Mouse (Mus musculus) left cerebral cortex, adult 18-20 months (tissue): ENCODE results near the gene Mfge8. TPM values are rescaled to one million over a fixed set of nuclear protein-coding genes. Genes with fewer than 3 reads are reported as not detected.
A peak's percentile ranks its signal among the peaks of the same experiment; 100 is the strongest.

Source experiments
- DNase-seq, 2 experiments: peaks; one replicate each; pipeline ENCODE4 v3.0.0; 2021 to 2022; ENCODE audit warnings: low spot score in 2 of 2, mixed read lengths in 1 of 2
- long read RNA-seq, 2 experiments: library from polyadenylated mRNA; stranded (forward); transcript quantifications; one replicate each; pipeline ENCODE4 v2.0.0; 2021
- total RNA-seq, 2 experiments: library from RNA; stranded (reverse); gene quantifications; 2 replicates each; pipeline ENCODE4 v1.2.3; 2021

The Mfge8 gene
- total RNA-seq, result 100 to 1,000 TPM; 184 to 202 TPM
- long read RNA-seq, experiment 1, transcript Mfge8-201 (10 exons, 2,125 nt), result minor isoform, 10 of 328 reads
- long read RNA-seq, experiment 1, transcript Mfge8-202 (9 exons, 2,008 nt), result major isoform, 293 of 328 reads
- long read RNA-seq, experiment 1, transcript Mfge8-209 (6 exons, 2,330 nt), result minor isoform, 6 of 328 reads
- long read RNA-seq, experiment 1, partial matches to known transcripts, result 11 of 328 reads
- long read RNA-seq, experiment 1, other reads (novel, unspliced or antisense), result 8 of 328 reads
- long read RNA-seq, experiment 2, transcript Mfge8-202 (9 exons, 2,008 nt), result major isoform, 196 of 226 reads
- long read RNA-seq, experiment 2, transcript Mfge8-201 (10 exons, 2,125 nt), result minor isoform, 11 of 226 reads
- long read RNA-seq, experiment 2, partial matches to known transcripts, result 9 of 226 reads
- long read RNA-seq, experiment 2, other reads (novel, unspliced or antisense), result 4 of 226 reads

DNA sequence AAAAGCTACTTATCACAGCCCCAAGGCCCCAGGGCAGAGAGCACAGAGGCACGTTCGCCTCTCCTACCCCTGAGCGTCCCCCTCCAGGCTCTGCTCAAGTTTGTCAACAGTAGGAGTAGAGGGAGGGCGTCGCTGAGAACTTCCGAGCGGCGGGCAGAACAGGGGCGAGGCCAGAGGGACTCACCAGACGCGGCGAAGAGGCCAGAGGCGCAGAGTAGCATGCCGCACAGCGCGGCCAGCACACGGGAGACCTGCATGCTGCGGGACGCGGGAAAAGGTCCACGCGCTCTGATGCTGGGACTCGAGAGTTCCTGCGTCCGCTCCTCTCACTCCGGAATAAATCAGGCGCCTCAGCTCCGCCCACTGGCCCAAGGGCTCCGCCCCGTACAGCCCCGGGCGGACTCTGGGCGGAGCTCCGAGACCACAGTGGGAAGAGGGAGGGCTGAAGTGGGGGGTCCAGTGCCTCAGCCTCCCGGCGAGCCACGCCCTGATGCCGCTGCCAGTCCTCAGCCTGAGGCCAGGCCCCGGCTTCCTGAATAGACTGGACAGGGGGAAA, at the start of gene Mfge8:
Gene Mfge8, minus strand, starts transcription at position 350 of the 556 bp plus-strand sequence.
- peak; percentile 60 to 61 for DNase-seq

DNA sequence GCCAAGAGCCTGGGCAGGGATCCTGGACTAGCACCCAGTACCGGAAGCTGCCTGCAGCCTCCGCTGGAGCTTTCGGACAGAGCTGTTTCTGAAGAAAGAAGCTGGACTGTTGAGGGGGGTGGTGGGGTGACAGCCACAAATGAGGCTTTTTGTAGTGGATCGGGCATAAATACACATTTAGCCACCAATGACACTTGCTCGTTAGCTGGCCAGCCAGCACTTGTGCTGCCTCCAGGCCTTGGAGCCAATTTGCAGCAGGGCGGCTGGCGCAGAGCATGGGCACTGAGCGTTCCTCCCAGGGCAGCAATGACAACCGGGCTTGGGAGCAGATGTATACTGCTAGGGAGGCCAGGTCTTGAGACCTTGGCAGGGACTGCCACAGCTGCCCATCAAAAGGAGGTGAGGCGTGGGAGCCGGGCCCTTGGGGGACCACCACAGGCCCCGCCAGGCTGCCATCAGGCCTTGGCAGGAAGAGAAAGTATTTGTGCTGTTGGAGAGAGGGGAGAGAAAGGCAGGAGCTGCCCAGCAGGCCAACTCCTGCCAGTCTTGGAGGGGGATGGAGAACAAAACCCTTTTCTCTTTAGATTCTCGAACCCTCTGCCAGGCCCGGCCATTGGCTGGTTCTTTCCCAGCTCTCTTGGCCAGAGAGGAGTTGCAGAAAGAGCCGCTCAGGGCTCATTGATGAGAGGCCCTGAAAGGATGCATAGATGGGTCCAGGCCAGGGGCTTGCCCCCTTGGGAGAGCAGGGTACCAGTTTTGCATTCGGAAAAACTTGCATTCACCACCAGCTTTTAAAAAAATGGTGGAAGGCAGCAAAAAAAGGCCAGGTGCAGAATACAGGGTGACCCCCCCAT, 45.9 kb upstream of the Mfge8 start:
- peak; percentile 35 to 62 for DNase-seq

GRCm38 (mm10) chr7:79193936-79194335, 45.1 kb upstream of the Mfge8 start:
- DNase-seq, result no peak

GRCm38 (mm10) chr7:79191501-79191900, 42.6 kb upstream of the Mfge8 start:
- no peak for DNase-seq

DNA sequence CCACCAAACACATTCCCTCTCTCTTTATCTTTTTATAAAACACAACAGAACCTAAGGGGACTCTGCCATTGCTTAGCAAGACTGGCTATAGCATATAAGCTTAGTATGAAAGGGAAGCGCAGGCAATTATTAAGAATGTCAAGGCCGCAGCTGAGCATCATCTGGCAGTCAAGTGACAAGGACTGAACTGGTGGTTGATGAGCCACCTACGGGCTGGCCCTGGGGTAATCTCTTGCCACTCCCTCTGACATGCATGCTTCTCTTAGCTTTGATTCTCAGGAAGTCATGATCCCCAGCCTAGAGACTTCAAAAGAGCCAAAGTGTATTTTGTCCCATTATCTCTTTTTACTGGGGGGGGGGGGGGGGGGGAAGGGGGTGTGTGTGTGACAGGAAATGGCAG, 41.7 kb upstream of the Mfge8 start:
- no peak for DNase-seq

DNA sequence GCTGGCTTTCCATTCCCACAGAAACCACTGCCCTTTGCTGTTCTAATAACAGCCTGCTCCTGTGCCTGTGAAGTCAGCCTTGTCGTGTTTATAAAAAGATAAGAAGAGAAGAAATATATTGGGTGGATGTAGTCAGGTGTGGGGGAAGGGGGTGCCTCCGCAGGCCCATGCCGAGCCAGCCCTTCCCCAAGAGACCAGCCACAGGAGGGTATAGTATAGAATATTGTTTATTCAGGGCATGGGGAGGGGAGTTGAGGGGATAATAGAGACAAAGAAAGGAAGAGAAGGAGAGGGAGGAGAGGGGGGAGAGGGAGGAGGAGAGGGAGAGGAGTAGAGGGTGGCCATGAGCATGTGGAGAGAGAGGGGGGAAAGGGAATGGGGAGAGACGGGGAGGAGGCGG, 40.4 kb upstream of the Mfge8 start:
- no peak for DNase-seq

GRCm38 (mm10) chr7:79187591-79187990, 38.7 kb upstream of the Mfge8 start:
- no peak for DNase-seq

GRCm38 (mm10) chr7:79183417-79183816, 34.6 kb upstream of the Mfge8 start:
- DNase-seq, result no peak

DNA sequence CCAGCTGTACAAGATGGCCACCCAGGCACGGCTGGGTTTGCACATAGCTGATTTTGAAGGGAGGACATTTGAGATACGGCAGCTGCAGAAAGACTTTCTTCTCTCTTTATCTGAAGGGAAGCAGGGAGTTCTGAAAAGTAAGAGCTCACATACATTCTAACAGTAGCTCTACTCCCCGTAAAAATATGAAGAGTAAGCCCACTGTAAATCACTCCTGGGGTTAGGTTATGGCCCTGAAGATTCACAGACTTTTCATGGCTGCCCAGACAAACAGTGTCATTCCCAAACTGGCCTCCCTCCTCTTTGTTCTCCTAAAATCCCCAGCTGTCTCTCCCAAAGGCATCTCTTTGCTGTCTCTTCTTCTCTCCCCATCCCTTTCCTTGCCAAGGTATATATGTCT, 24.9 kb upstream of the Mfge8 start:
- no peak for DNase-seq

DNA sequence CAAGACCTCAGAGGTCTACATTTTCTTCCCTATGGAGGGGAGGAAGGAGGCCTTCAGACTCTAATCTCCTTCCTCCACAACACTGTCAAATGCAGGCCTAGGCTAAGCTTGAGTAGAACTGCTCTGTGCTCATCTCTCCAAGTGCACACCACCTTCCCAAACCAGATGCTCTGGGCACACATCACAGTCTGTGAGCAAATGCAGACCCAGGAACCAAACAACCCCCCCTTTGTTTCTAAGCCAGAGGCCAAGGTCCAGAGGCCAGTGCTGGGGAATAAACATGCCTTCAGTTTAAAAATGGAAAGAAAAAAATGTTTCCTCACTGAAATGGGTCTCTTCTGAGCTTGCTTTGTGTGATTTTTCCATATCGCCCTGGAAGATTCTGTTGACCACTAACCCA, 22.9 kb upstream of the Mfge8 start:
- no peak for DNase-seq

DNA sequence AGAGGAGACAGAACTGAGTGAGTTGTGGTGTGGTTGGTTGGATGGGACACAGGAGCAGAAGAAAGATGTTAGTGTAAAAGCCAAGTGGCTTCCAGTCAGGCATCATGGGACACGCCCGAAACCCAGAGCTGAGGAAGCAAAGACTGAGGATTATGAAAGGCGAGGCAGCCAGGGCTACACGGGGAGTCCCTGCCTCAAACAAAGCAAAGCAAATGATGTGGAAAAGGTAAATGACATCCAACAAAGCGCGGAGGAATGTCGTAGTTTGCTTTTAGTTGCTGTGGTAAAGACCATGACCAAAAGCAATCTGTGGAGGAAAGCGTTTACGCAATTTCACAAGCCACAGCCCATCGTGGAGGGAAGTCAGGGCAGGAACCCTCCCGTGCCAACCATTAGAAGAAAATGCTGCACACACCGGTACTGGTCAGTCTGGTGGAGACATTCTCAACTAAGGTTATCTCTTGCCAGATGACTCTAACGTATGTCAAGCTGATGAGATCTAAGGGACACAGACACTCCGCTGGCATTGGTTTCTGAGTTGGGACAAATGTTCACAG, 18.2 kb upstream of the Mfge8 start:
- no peak for DNase-seq

- no peak for DNase-seq
Observed at GRCm38 (mm10) chr7:79159406-79159805, 10.5 kb upstream of the Mfge8 start.

- DNase-seq, result no peak
Observed at GRCm38 (mm10) chr7:79149522-79149921, 662 bp upstream of the Mfge8 start.

GRCm38 (mm10) chr7:79147931-79148653, 768 bp downstream of the Mfge8 start:
- no peak for DNase-seq

DNA sequence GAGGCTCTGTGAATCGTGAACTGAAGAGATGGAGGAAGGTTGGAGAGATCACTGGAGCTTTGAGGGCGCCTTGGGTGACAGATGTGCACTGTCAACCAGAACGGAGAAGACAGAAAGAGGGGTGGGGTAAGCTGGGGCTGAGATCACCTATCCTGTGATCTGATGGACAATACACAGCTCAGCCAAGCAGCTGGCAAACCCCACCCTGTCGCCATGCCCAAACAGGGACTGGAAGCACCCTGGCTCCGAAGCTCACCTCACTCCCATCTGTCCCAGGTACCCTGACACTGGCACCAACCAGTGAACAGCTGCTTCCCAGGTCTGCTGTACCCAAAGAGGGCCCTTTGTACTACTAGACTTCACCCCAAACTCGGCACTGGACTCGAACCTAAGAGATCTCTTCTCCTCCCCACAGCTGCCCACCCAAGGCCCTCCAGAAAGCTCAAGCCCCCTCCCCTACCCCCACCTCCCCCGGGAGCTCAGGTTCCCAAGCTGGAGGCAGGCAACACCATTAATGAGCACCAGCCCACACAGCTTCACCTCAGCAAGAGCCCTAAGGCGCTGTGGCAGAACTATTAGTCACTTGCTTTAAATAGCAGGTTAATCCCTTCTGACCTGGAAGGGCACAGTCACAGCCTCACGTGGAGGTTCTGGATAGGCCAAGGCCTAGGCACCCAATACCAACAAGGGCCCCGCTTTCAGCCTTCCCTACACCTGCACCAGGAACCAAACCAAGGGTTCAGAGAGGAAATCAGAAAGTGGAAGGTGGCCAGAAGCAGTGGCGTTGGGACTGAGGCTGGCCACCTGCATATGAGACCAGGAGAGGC, 1.6 kb downstream of the Mfge8 start:
- DNase-seq, result no peak

- peak; percentile 84 to 85 for DNase-seq
Observed at GRCm38 (mm10) chr7:79140897-79141296, 8.0 kb downstream of the Mfge8 start.

DNA sequence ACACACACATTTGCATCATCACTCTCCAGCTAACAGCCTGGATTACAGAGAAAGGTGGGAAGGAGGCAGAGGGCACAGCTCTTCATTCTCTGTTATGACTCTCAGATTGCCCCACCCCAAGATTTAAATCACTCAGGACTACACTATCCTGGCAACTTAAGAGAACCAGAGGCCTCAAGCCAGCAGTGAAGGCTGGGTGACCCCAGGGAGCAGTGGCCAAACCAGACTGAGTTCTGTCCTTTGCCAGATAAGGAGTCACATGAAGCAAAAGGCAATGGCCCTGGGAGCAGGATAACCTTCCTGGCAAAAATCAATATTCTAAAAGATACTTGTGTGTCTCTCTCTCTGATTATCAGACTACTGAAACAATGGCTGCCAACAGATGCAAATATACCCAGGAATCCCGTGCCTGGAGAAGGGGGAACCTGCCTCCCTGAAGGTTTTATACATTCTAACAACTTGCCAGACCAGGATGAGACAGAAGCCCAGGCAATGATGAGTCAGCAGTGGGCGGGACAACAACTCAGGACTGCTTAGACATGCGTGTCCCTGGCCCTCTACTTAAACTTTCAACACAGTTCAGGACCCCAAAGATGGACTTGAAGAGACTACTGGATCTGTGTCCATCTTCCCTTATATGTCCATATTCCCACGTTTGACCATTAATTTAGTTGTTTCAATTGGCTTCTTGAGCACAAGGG, 8.8 kb downstream of the Mfge8 start:
- DNase-seq, result no peak

GRCm38 (mm10) chr7:79139328-79139824, 9.5 kb downstream of the Mfge8 start:
- no peak for DNase-seq

DNA sequence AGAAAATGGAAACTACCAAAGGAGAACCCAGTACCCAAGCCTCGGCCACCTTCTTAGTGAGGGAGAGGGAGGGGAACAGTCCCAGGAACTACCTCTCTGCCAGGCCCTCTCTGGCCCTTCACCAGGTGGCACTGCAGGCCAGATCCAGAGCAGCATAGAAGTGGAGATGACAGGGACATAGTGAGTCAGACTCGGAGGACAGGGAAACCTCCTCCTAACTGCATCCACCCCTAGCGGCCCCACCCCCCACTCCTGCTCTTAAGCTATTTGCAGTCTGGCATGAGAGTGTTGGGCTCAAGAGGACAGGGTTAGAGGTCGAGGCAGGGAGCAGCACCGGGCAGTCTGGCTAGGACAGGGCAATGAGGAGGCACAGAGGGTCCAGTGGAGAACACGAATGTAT, 15.5 kb downstream of the Mfge8 start:
- no peak for DNase-seq
